Mouse (Mus musculus) embryonic stem cell, embryonic (primary cell): Measurements from ENCODE around the gene Zfp526.

Experiments used
- CTCF ChIA-PET, 4 experiments: fragments of 300-600 bp in 2 of 4; fragments of 350-600 bp in 2 of 4; sonication (Branson Sonifier 250); formaldehyde crosslinking; loops; one replicate each; lab custom pipeline; 2022; ENCODE audit warnings: inconsistent platforms in 2 of 4; lab: Charles Lee
- POLR2A ChIA-PET, 4 experiments: fragments of 300-600 bp in 2 of 4; fragments of 350-600 bp in 2 of 4; sonication (Branson Sonifier 250); formaldehyde crosslinking; loops; one replicate each; lab custom pipeline; 2022; ENCODE audit warnings: antibody characterized with exemption in 4 of 4, inconsistent platforms in 1 of 4; lab: Charles Lee

Zfp526 gene

DNA sequence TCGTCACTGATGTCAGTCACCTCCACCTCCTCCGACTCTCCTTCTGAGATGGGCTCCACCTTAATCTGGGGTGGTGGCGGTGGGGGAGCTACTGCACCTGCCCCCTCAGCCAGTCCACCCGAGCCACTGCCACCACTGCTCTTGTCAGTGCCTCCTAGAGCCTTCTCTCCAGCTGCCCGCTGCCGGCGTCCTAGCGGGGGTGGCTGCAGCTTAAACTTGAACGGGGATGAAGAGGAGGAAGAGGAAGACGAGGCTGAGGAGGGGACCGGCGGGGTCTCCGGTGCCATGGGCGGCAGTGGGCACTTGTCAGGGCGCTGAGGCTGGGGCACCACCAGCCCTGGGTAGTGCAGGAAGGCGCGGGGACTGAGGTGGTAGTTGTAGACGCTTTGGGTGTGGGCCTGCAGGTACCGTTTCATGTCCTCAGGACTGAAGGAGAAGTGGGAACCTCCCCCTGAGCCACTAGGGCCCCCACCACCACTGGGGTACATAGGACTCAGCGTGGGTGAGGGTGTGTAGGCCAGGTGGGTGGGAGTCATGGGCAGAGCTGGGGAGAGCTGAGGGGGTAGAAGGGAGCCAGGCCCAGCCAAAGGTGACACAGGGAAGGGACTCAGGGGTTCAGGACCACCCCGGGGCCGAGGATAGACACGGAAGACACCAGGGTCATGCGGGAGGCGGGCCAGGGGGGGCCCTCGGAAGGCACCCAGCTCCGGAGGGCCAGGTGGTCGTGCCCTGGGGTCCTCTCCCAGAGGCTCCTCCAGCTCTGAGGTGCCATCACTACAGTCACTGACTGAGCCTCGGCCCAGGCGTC lies 23.5 kb downstream of the Zfp526 start:
- ChIA-PET POLR2A (interaction anchor here in 3 of 4 experiments (0.5 to 4.5 kb wide), 15 partner anchors 11 to 151 kb away, joined by 3 to 34 read pairs (median 4); partner anchors contain the start of genes Pafah1b3 (in 2 of the 3), Cic (in 1 of the 3) and Prr19 (in 1 of the 3)), CTCF (interaction anchor here in 3 of 4 experiments (0.5 to 1.6 kb wide), 5 partner anchors 33 to 35 kb away, joined by 3 to 8 read pairs (median 7); no protein-coding TSS in a partner anchor)

DNA sequence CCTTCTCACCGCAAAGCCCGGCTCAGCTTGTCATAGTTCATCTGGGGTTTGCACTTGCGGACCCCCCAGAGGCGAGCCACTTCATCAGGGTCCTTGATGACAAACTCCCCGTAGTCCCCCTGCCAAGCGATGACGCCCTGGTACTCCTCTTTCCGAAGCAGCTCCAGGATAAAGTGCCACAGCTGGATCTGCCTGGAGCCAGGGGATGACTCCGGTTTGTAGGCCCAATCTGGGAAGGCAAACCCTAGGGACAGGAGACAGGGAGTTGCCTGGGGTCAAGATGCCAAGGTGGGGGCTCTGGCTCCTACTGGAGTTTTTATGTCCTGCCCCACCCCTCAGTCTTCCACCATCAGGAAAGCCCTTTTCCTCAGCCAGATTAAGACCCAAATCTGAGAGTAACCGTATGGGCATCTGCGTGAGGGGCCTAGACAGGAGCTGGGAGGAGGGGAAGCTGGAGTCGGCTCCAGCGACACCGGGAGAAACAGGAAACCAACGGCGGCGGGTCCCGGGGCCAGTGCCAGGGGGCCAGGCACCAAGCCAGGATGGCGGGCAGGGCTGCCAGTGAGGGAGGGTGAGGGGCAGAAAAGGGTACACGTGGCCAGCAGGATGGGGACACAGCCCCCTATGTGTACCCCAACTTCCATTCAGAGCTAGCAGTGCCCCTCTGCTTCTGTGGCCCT lies 25.0 kb downstream of the Zfp526 start:
- ChIA-PET CTCF (interaction anchor here in 2 of 4 experiments (0.9 to 1.5 kb wide), 3 partner anchors 32 to 87 kb away, joined by 3 to 4 read pairs (median 3); no protein-coding TSS in a partner anchor), POLR2A (interaction anchor here in 3 of 4 experiments (0.6 to 3.7 kb wide), 19 partner anchors 8 to 149 kb away, joined by 3 to 16 read pairs (median 4); partner anchors contain the start of genes Cic (in 2 of the 3), Gsk3a (in 1 of the 3), Pafah1b3 (in 1 of the 3) and Zfp526 (in 1 of the 3))

DNA sequence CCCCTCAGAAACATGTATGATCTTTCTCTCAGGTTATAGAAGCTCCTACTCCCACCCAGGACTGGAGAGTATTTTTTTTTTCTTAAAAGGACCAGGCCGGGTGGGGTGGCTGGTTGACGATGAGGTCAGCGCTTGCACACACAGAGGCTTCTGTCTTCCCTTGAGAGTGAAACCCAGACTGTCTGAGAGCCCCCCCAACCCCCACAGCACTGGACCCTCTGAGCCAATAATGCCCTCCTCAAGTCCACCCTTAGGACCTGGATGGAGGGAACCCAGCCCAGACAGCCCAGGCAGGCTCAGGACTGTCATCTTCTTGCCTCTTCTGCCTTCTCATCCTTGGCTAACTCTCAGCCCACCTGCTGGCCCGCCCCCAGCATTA lies 25.5 kb downstream of the Zfp526 start:
- CTCF ChIA-PET = interaction anchor here in 1 of 4 experiments (1.4 to 1.5 kb wide), 2 partner anchors 31 to 87 kb away, joined by 3 to 4 read pairs; no protein-coding TSS in a partner anchor
- POLR2A ChIA-PET = interaction anchor here in 3 of 4 experiments (0.6 to 3.7 kb wide), 8 partner anchors 8 to 51 kb away, joined by 4 to 16 read pairs (median 5); partner anchors contain the start of genes Cic (in 1 of the 3), Gsk3a (in 1 of the 3) and Pafah1b3 (in 1 of the 3)

GRCm38 (mm10) chr7:25247498-25247897 lies 26.3 kb downstream of the Zfp526 start:
- ChIA-PET POLR2A (interaction anchor here in 3 of 4 experiments (0.9 to 3.7 kb wide), 15 partner anchors 9 to 66 kb away, joined by 3 to 20 read pairs (median 5); partner anchors contain the start of genes Gsk3a (in 2 of the 3) and Cic (in 1 of the 3)), CTCF (interaction anchor here in 1 of 4 experiments (1.5 kb wide), 1 partner anchor 30 kb away, joined by 4 read pairs; no protein-coding TSS in a partner anchor)

- ChIA-PET POLR2A (interaction anchor here (0.6 to 3.7 kb wide), 22 partner anchors 10 to 66 kb away, joined by 3 to 20 read pairs (median 5); partner anchors contain the start of genes Gsk3a (in 3 of the 4), Cic (in 1 of the 4) and Tmem145 (in 1 of the 4)), CTCF (interaction anchor here in 2 of 4 experiments (0.6 to 1.3 kb wide), 4 partner anchors 8 to 134 kb away, joined by 3 to 6 read pairs (median 3); no protein-coding TSS in a partner anchor)
Observed at GRCm38 (mm10) chr7:25248018-25248647, 26.9 kb downstream of the Zfp526 start.

DNA sequence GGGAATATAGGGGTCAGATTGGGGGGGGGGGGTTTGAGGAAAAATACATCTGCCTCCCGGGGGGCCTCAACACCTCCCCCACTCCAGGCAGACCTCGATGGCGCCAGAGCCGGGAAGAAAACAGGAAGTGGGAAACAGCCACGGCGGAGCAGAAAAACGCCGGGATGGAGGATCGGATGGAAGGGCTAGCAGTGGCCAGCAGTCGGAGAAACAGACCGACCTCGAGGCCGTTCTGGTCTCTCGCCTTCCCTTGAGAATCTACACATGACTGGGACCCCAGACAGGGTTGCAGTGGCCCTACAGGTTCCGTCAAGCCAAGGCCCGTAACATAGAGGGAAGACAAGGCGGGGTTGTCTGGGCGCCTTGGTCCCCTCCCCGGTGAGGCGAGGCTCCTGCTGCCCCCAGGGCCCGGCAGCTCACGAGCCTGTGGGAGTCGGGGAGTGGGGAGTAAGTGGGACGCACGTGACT lies 27.7 kb downstream of the Zfp526 start:
- CTCF ChIA-PET = interaction anchor here in 2 of 4 experiments (0.6 to 1.3 kb wide), 4 partner anchors 9 to 134 kb away, joined by 3 to 6 read pairs (median 3); no protein-coding TSS in a partner anchor
- POLR2A ChIA-PET = interaction anchor here (0.6 to 3.7 kb wide), 18 partner anchors 11 to 65 kb away, joined by 3 to 20 read pairs (median 5); partner anchors contain the start of genes Gsk3a (in 3 of the 4), Cic (in 1 of the 4) and Tmem145 (in 1 of the 4)

GRCm38 (mm10) chr7:25249314-25250140 lies 28.3 kb downstream of the Zfp526 start:
- ChIA-PET POLR2A (interaction anchor here in 3 of 4 experiments (0.6 to 3.1 kb wide), 17 partner anchors 11 to 188 kb away, joined by 3 to 20 read pairs (median 4); partner anchors contain the start of genes Cic (in 3 of the 3) and Gsk3a (in 1 of the 3)), CTCF (no interaction called here)

DNA sequence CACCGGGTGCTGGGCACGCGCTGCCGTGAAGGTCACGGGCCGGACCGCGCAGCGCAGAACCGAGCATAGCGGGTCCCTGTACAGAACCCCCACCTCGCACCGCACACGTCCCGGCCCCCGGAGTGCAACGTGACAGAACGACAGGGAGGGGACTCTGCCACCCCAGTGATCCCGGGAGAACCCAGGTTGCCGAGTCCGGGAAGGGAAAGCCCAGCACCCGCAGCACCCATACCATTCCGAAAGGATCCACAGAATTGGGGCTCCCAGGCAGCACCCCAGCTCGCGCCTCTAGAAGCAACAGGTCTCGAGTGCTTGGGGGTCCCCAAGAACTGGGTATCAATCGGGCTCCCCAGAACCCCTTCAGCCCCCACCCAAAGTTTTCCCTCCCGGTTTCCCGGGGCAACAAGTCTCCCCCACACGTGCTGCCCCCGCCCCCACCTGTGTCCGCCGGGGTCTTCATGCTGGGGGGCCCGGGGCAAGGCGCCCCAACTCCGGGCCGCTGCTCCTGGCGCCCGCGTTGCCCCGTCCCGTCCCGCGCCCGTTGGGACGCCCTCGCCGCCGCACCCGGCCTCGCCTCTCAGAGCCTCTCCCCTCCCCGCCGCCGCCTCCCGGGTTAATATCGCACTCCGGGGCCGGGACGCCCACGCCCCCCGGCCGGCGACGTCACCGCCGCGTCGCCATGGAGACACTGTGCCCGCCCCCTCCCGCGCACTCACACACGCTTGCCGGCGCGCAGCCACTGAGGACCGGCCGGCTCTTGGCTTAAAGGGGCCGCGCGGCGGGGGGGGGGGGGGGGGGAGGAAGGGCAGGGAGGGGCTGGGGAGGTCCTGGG lies 29.1 kb downstream of the Zfp526 start, which contains the start of gene Erf:
Gene Erf (minus strand): TSS at position 621 of the 832 bp plus-strand sequence.
- POLR2A ChIA-PET = interaction anchor here in 3 of 4 experiments (0.6 to 7.3 kb wide), 21 partner anchors 9 to 187 kb away, joined by 3 to 57 read pairs (median 5); partner anchors contain the start of genes Cic (in 3 of the 3), Gsk3a (in 1 of the 3), Pafah1b3 (in 1 of the 3) and Zfp526 (in 1 of the 3)

GRCm38 (mm10) chr7:25251071-25251791 lies 30.0 kb downstream of the Zfp526 start:
- ChIA-PET POLR2A (interaction anchor here in 3 of 4 experiments (0.6 to 7.3 kb wide), 21 partner anchors 9 to 54 kb away, joined by 3 to 57 read pairs (median 5); partner anchors contain the start of genes Cic (in 3 of the 3), Pafah1b3 (in 3 of the 3), Gsk3a (in 1 of the 3) and Zfp526 (in 1 of the 3)), CTCF (interaction anchor here in 3 of 4 experiments (0.7 to 1.0 kb wide), 4 partner anchors 26 to 150 kb away, joined by 3 to 5 read pairs (median 4); no protein-coding TSS in a partner anchor)

More for the DNA sequence above, 29.1 kb downstream of the Zfp526 start, which contains the start of gene Erf:
- CTCF ChIA-PET = interaction anchor here in 1 of 4 experiments (1.0 kb wide), 1 partner anchor 28 kb away, joined by 5 read pairs; no protein-coding TSS in a partner anchor

DNA sequence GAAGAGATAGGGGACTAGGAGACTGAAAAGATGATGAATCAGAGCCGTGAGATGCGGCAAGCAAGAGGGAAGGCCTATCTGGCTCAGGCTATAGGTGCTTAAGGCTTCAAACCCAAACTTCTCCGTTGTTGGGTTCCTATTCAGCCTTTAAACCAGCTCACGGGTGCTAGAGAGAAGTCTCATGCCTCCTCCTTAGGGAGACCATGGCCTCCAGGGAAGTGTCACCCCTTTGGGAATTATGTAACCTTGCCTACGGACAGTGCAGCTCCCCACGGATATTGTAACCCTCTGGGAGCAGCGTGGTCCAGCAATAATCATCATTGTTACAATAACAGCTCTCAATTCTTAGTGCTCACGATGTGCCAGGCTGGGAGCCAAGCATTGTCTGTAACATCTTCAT lies 30.6 kb downstream of the Zfp526 start:
- POLR2A ChIA-PET = interaction anchor here in 3 of 4 experiments (0.6 to 7.3 kb wide), 21 partner anchors 9 to 53 kb away, joined by 3 to 57 read pairs (median 5); partner anchors contain the start of genes Cic (in 3 of the 3), Pafah1b3 (in 3 of the 3), Gsk3a (in 1 of the 3) and Zfp526 (in 1 of the 3)
- CTCF ChIA-PET = interaction anchor here in 2 of 4 experiments (0.7 to 1.0 kb wide), 3 partner anchors 27 to 150 kb away, joined by 3 to 5 read pairs (median 3); no protein-coding TSS in a partner anchor

DNA sequence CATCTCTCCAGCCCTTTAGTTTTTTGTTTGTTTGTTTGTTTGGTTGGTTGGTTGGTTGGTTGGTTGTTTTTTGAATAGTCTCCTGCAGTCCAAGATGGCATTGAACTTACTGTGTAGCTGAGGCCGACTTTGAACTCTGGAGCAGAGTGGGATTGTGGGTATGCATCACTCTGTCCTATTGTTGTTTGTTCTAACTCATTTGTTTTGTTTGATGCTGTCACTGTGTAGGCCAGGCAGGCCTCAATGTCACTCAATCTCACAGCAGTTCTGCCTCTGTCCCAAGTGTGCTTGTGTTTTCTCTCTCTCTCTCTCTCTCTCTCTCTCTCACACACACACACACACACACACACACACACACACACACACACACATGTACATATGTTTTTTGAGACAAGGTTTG lies 40.7 kb downstream of the Zfp526 start:
- ChIA-PET POLR2A (interaction anchor here (0.5 to 4.2 kb wide), 8 partner anchors 9 to 418 kb away, joined by 3 to 63 read pairs (median 6); no protein-coding TSS in a partner anchor), CTCF (interaction anchor here in 3 of 4 experiments (0.5 to 2.5 kb wide), 5 partner anchors 16 to 258 kb away, joined by 3 to 14 read pairs (median 4); no protein-coding TSS in a partner anchor)

DNA sequence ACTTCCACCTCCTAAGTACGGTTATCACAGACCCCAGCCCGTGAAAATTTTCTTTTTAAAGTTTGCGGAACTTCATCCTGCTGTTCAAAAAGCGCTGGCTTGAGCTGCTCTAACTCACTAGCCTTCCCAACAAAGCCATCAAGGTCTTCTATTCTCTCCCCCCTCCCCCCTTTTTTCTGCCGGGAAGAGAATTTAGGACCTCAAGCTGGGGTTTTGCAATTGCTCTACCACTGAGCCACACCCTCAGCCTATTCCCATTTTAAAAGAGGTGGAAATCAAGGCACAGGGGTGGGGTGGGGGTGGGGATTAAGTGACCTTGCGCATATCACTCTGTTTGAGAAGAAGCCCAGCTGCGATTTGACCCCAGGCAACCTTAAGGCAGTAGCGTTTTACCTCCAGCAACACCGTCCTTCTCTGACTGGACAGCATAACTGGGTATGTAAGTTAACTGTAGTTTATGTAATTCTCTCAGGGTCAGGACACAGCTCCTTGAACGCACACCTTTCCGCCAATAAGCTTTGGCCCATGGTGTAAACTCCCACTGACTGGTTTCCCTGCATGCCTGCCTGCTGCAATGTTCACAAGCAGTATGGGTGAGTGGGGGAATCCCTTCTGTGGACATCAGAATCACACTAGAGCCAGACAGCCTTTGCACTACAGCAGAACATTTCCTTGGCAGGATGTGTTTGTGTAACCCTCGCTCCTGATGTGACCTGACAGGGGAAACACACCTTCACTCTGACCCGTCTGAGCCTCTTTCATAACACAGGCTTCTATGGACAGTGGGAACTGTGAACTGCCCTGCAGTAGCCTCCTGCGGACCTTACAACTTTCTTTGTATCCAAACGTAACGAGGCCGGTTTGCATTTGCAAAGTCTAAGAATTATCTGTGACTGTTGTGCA lies 43.0 kb downstream of the Zfp526 start:
- ChIA-PET POLR2A (interaction anchor here (0.6 to 6.1 kb wide), 59 partner anchors 8 to 730 kb away, joined by 3 to 63 read pairs (median 4); partner anchors contain the start of genes Pafah1b3 (in 3 of the 4), Zfp526 (in 3 of the 4), Dedd2 (in 2 of the 4) and Gsk3a (in 2 of the 4)), CTCF (interaction anchor here (0.6 to 1.5 kb wide), 17 partner anchors 8 to 541 kb away, joined by 3 to 8 read pairs (median 4); partner anchors contain the start of genes Megf8 (in 2 of the 4) and Pafah1b3 (in 1 of the 4))
